Mouse (Mus musculus) spleen, postnatal 36 days (tissue): ENCODE data around the gene Cpd.

Experiments
- DNase-seq, 2 experiments: peaks; one replicate each; pipeline ENCODE4 v3.0.0; 2022; ENCODE audit warnings: low spot score in 2 of 2, mixed read lengths in 1 of 2

The Cpd gene

DNA sequence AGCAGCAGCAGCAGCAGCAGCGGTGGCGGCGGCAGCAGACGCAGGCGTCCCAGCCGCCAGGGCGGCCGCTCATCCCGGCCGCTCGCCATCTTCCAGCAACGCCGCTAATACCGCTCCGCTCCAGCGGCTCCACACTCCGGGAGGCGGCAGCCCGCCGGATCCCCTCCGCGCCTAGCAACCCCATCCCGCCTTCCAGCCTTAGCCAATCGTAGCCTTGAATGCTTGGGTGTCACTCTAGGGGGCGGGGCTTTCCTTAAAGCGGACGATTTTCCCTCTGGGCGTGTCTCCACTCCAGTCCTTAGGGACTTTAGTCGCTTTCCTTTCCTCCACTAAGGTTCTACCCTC lies at the start of gene Cpd:
Gene Cpd, minus strand, starts transcription at position 141 of the 345 bp plus-strand sequence.
- DNase-seq, result peak; percentile 78 to 84

DNA sequence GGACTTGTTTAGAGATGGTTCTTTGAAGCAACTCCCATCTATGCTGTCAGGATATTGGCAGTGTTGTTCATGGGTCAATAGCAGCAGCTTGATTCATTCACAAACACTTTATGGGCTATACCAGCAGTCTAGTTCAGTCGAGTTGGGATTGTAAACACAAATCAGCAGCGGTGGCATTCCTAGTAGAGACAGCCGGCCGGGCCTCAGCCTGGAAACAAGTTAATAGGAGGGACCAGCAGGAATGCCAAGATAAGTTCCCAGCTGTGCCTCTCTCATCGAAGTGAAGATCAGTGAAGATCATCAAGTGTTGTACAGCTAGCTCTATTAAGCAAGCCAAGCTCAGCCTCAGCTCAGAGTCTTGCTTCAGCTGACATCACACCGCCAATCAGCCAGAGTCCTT lies 49.5 kb upstream of the Cpd start:
- no peak for DNase-seq

DNA sequence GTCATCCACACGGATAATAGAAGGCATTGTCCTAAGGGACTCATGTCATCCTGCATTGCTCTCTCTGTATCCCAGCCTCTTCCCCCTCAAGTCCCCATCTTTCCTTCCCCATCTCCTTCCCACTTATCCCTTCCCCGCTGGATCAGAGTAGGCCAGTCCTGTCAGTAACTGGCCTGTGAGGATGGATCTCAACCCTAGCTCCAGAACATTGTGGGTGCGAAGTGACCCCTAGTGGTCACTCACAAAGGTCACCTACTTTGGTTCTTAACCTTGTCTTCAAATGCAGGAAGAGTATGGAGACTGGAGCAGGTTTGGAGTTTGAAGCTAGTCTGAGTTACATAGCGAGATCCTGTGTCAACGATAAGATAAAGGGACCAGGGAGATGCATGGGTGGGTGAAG lies 47.4 kb upstream of the Cpd start:
- peak in 1 of 2 experiments; percentile 25 for DNase-seq

- no peak for DNase-seq
Observed at GRCm38 (mm10) chr11:76893570-76893969, 46.8 kb upstream of the Cpd start.

- no peak for DNase-seq
Observed at GRCm38 (mm10) chr11:76892972-76893371, 46.2 kb upstream of the Cpd start.

- DNase-seq, result no peak
Observed at GRCm38 (mm10) chr11:76891738-76892349, 45.0 kb upstream of the Cpd start.

GRCm38 (mm10) chr11:76891171-76891570 lies 44.4 kb upstream of the Cpd start:
- DNase-seq, result no peak

GRCm38 (mm10) chr11:76889339-76890164 lies 42.7 kb upstream of the Cpd start:
- DNase-seq, result peak; percentile 5 to 21

- DNase-seq, result no peak
Observed at GRCm38 (mm10) chr11:76884451-76884850, 37.6 kb upstream of the Cpd start.

DNA sequence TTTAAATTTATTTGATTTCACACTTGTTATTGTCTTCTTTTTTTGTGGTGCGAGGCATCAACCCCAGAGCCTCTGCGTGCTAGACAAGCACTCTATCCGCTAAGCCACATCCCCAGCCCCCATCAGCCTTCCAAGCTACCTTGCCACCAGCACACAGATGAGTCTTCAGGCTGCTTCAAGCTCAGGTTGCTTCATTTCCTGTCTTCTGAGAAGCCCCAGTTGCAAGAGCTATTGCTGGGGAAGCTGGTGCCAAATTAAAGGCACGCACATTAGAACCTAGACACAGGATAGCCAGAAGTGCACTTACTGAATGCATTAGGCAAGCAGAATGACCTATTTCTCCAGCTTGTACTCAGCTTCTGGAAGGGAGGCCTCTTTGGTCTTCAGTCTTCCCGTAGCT lies 33.0 kb upstream of the Cpd start:
- DNase-seq, result peak; percentile 5 to 15

- DNase-seq, result no peak
Observed at GRCm38 (mm10) chr11:76874766-76875165, 27.9 kb upstream of the Cpd start.

GRCm38 (mm10) chr11:76873865-76874264 lies 27.0 kb upstream of the Cpd start:
- no peak for DNase-seq

DNA sequence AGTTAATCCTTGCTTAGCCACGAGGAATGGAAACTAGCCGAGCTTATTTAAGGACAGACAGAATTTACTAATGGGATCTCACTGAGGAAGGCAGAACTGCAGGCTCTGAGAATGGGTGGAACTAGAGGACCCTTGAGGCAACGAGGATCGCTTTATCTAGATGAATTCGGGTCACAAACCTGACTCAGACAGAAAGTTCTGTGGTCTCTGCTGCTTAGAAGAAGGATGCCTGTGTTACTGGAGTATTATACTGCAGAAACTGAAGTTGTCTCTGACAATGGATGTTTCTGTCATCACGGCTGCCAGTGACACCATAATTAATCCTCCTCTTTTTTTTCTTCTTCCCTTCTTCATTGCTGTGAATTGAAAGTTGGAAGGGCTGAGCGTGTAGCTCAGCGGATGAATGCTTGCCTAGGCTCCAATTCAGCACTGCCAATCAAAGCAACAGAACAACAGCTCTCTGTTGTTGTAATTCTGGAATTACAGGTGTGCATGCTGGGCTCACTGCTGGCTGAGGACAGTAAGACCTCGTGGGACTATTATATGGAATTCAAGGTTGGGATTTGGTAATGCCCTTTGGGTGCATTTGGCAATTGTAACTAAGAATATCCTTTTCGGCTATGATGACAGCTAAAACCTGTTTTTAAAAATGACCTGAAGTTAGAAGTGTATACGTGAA lies 25.9 kb upstream of the Cpd start:
- DNase-seq, result no peak

DNA sequence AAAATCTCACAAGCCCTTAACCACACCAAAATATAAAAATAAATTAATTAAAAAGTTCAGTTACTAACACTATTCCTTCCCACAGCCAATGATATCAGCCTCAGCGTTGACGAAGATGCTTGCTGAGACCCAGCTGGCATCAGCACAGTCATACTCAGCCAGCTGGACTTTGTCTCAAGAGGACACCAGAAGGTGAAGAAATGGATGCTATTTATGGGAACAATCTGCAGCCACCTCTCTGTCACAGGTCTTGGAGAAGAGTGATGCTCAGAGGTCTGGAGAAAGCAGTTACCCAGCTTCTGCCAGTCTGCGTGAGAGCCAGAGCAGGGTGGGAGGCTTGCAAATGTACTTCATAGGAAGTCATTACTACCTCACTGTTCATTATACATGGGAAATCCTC lies 14.4 kb upstream of the Cpd start:
- DNase-seq, result no peak

DNA sequence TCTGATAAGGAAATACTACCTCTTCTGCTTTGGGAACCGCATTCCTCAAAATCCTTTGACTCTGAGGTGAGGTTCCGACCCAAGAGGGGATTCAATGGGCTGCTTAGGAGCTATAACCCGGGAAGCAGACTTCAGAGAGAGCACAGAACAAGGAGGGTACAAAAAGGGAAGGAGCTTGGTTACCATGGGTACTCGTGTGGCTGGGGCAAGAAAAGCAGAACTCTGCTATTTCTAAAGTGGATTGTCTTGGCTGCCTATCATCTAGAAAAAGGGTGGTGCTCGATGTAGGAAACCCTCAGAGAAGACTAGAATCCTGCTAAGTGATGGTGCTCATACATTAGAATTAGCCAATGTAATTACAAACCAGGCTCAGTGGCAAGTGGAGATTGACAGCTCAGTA lies 12.4 kb upstream of the Cpd start:
- peak; percentile 9 to 24 for DNase-seq

- no peak for DNase-seq
Observed at GRCm38 (mm10) chr11:76858781-76859180, 12.0 kb upstream of the Cpd start.

DNA sequence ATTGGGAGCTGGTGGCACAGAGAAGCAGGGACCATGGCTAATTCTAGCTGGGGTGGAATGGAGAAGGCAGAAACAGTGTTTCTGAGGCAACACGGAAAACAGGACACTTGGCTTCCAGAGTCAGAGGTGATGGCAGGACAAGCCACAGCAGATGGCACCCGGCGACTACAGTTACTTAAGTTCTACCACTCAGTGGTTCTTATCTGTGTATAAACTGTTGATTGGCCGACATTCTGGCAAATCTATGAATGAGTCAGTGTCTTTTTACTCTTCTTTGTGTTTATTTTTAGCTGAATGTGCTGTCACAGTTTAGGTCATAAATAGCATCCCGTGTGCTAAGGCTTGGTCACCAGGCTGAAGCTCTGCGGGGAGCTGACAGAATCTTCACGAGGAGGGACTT lies 10.3 kb upstream of the Cpd start:
- no peak for DNase-seq

DNA sequence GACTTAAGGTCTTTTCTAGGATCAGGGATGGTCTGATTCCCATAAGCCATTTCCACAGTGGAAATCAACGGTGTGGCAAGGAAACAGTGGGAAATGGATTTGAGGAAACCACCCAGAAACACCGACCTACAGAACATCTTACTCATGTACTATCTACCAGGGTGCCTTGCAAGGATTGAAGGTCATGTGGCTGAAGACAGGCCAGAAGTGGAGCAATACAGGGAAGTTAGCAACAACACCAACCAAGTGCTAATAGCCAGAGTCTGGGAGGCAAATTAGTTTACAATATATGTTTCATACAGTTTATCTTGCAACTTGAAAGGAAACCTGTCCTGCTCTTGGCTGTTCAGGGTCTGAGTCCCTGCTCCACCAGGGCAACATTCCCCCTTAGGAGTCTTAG lies 9.8 kb upstream of the Cpd start:
- DNase-seq, result no peak

GRCm38 (mm10) chr11:76854475-76855341 lies 7.9 kb upstream of the Cpd start:
- no peak for DNase-seq

- DNase-seq, result no peak
Observed at GRCm38 (mm10) chr11:76851512-76851911, 4.7 kb upstream of the Cpd start.

DNA sequence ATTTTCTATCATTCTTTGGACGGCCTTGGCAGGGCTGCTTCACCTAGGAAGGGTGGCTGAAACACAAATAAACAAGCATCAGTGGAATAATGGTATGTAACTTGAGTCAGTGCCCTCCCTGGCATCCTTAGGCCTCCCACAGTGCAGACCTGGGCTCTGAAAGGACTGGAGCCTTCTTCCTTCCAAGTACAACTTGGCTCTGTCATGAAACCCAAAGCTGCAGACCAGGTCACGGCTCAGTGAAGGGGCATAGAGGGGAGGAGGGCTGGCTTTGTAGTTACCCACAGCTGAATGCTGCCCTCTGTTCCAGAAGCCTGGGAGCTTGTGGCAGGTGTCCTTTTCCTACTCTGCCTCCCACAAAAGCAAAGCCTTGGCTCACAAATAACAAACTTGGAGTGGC lies 2.8 kb upstream of the Cpd start:
- no peak for DNase-seq

- DNase-seq, result no peak
Observed at GRCm38 (mm10) chr11:76848081-76848480, 1.3 kb upstream of the Cpd start.
